Mouse (Mus musculus) heart, embryonic 10.5 days (tissue): ENCODE results near the gene Gdpd4. TPM values are rescaled to one million over a fixed set of nuclear protein-coding genes. Genes with fewer than 3 reads are reported as not detected.

Source experiments
- DNase-seq: peaks from one replicate; pipeline ENCODE4 v3.0.0-alpha.2; 2017; ENCODE audit warnings: low spot score
- H3K27ac ChIP-seq: fragments of 300-500 bp; sonication (generic); 2 replicates; pipeline ENCODE4 v1.5.1; 2016; ENCODE audit warnings: mild to moderate bottlenecking
- H3K27me3 ChIP-seq: fragments of 300-500 bp; sonication (generic); 2 replicates; pipeline ENCODE4 v1.6.1; 2016; ENCODE audit warnings: mild to moderate bottlenecking; ENCODE audit not compliant: poor library complexity, insufficient read depth, severe bottlenecking
- H3K36me3 ChIP-seq: fragments of 300-500 bp; sonication (generic); 2 replicates; pipeline ENCODE4 v1.6.1; 2016; ENCODE audit warnings: mild to moderate bottlenecking, moderate library complexity
- H3K4me1 ChIP-seq: fragments of 300-500 bp; sonication (generic); 2 replicates; pipeline ENCODE4 v1.6.1; 2016; ENCODE audit warnings: mild to moderate bottlenecking
- H3K4me3 ChIP-seq: fragments of 300-500 bp; sonication (generic); 2 replicates; pipeline ENCODE4 v1.5.1; 2016; ENCODE audit warnings: mild to moderate bottlenecking, moderate library complexity
- H3K9me3 ChIP-seq: fragments of 300-500 bp; sonication (generic); 2 replicates; pipeline ENCODE4 v1.6.1; 2016; ENCODE audit warnings: mild to moderate bottlenecking, moderate library complexity
- WGBS: fragments of 180-500 bp; shearing (Covaris S2); methylation state at CpG from one replicate; pipeline ENCODE4 v1.1.7; 2016; 5-methylcytosine and 5-hydroxymethylcytosine counted together
- polyA plus RNA-seq: library from polyadenylated mRNA; unstranded; fragments of >200 nt; fragmentation: Nextera tagmentation; extraction: Ambion mirVana; gene quantifications from 2 replicates; pipeline ENCODE4 v1.2.1, GENCODE M21; 2016

The Gdpd4 gene
- polyA plus RNA-seq, result 0.06 TPM in 1 of 2 replicates, not detected in the other

- 77% methylated on average over 12 of the region's 12 CpGs for WGBS
Measured at GRCm38 (mm10) chr7:97919742-97920141, at the start of gene Gdpd4. Gene Gdpd4 (plus strand): TSS chr7:97919955.

GRCm38 (mm10) chr7:97872396-97872795 lies 47.4 kb upstream of the Gdpd4 start:
- 92% methylated on average over 4 of the region's 4 CpGs for WGBS
- Histone ChIP-seq H3K4me1 (no peaks in the 10 kb centered on the region), H3K27me3 (no peaks in the 10 kb centered on the region), H3K4me3 (no peak overlapping the region), H3K27ac (no peak overlapping the region), H3K9me3 (no peaks in the 10 kb centered on the region), H3K36me3 (0 out of 2 replicates have a peak, but pooled peaks cover 2% of the 10 kb centered on the region)
- DNase-seq, result no peak

More at GRCm38 (mm10) chr7:97919742-97920141, at the start of gene Gdpd4:
- Histone ChIP-seq H3K27me3 (no peaks in the 10 kb centered on the region), H3K27ac (no peak within 1 kb of the TSS), H3K36me3 (no peaks in the 10 kb centered on the region), H3K4me1 (no peaks in the 10 kb centered on the region), H3K4me3 (no peak within 1 kb of the TSS), H3K9me3 (no peaks in the 10 kb centered on the region)
- no peak for DNase-seq

- no peaks in the 10 kb centered on the region for H3K4me1 ChIP-seq
- H3K4me3 ChIP-seq, result no peak overlapping the region
- no peak for DNase-seq
- H3K27me3 ChIP-seq, result no peaks in the 10 kb centered on the region
- H3K9me3 ChIP-seq, result no peaks in the 10 kb centered on the region
- H3K27ac ChIP-seq, result no peak overlapping the region
- H3K36me3 ChIP-seq, result 0 out of 2 replicates have a peak, but pooled peaks cover 2% of the 10 kb centered on the region
Measured at GRCm38 (mm10) chr7:97873317-97873716, 46.4 kb upstream of the Gdpd4 start.

GRCm38 (mm10) chr7:97877846-97878538 lies 41.8 kb upstream of the Gdpd4 start:
- H3K27ac ChIP-seq, result no peak overlapping the region
- no peaks in the 10 kb centered on the region for H3K36me3 ChIP-seq
- H3K4me3 ChIP-seq, result no peak overlapping the region
- 83% methylated on average over 7 of the region's 7 CpGs for WGBS
- H3K4me1 ChIP-seq, result no peaks in the 10 kb centered on the region
- no peaks in the 10 kb centered on the region for H3K9me3 ChIP-seq
- DNase-seq, result no peak
- no peaks in the 10 kb centered on the region for H3K27me3 ChIP-seq

GRCm38 (mm10) chr7:97911646-97912045 lies 8.1 kb upstream of the Gdpd4 start:
- Histone ChIP-seq H3K4me3 (no peak overlapping the region), H3K9me3 (no peaks in the 10 kb centered on the region), H3K36me3 (no peaks in the 10 kb centered on the region), H3K27me3 (no peaks in the 10 kb centered on the region), H3K27ac (no peak overlapping the region), H3K4me1 (no peaks in the 10 kb centered on the region; the same call in 1 of the 2 replicates)
- no peak for DNase-seq
- 49% methylated on average over 3 of the region's 3 CpGs for WGBS

- Histone ChIP-seq H3K4me1 (no peaks in the 10 kb centered on the region; the same call in 1 of the 2 replicates), H3K27ac (no peak overlapping the region), H3K4me3 (no peak overlapping the region), H3K27me3 (no peaks in the 10 kb centered on the region), H3K9me3 (no peaks in the 10 kb centered on the region), H3K36me3 (no peaks in the 10 kb centered on the region)
- no peak for DNase-seq
- WGBS, result 68% methylated on average over 2 of the region's 2 CpGs
Measured at GRCm38 (mm10) chr7:97914833-97915516, 4.8 kb upstream of the Gdpd4 start.

GRCm38 (mm10) chr7:97925819-97926218 lies 6.1 kb downstream of the Gdpd4 start:
- Histone ChIP-seq H3K9me3 (no peaks in the 10 kb centered on the region), H3K36me3 (no peaks in the 10 kb centered on the region), H3K4me3 (no peak overlapping the region), H3K4me1 (no peaks in the 10 kb centered on the region), H3K27ac (no peak overlapping the region), H3K27me3 (no peaks in the 10 kb centered on the region)
- no peak for DNase-seq
- 67% methylated on average over 1 of the region's 1 CpGs for WGBS

- H3K36me3 ChIP-seq, result no peaks in the 10 kb centered on the region
- H3K9me3 ChIP-seq, result no peaks in the 10 kb centered on the region
- H3K4me1 ChIP-seq, result no peaks in the 10 kb centered on the region
- WGBS, result 89% methylated on average over 5 of the region's 5 CpGs
- no peak for DNase-seq
- no peaks in the 10 kb centered on the region for H3K27me3 ChIP-seq
- no peak overlapping the region for H3K27ac ChIP-seq
- H3K4me3 ChIP-seq, result no peak overlapping the region
Measured at GRCm38 (mm10) chr7:97926978-97927377, 7.2 kb downstream of the Gdpd4 start.

- no peaks in the 10 kb centered on the region for H3K4me1 ChIP-seq
- H3K9me3 ChIP-seq, result no peaks in the 10 kb centered on the region
- no peak for DNase-seq
- no peak overlapping the region for H3K27ac ChIP-seq
- WGBS, result 85% methylated on average over 1 of the region's 1 CpGs
- H3K36me3 ChIP-seq, result no peaks in the 10 kb centered on the region
- no peak overlapping the region for H3K4me3 ChIP-seq
- no peaks in the 10 kb centered on the region for H3K27me3 ChIP-seq
Measured at GRCm38 (mm10) chr7:97944485-97944884, 24.7 kb downstream of the Gdpd4 start.

GRCm38 (mm10) chr7:97972486-97972885 lies 52.7 kb downstream of the Gdpd4 start:
- Histone ChIP-seq H3K4me3 (no peak overlapping the region), H3K27ac (no peak overlapping the region), H3K9me3 (no peaks in the 10 kb centered on the region), H3K36me3 (no peaks in the 10 kb centered on the region), H3K4me1 (no peaks in the 10 kb centered on the region), H3K27me3 (no peaks in the 10 kb centered on the region)
- 36% methylated on average over 4 of the region's 4 CpGs for WGBS
- DNase-seq, result no peak

GRCm38 (mm10) chr7:97977463-97977862 lies 57.7 kb downstream of the Gdpd4 start:
- Histone ChIP-seq H3K27ac (no peak overlapping the region), H3K4me1 (no peaks in the 10 kb centered on the region), H3K36me3 (no peaks in the 10 kb centered on the region), H3K9me3 (no peaks in the 10 kb centered on the region), H3K4me3 (no peak overlapping the region), H3K27me3 (no peaks in the 10 kb centered on the region)
- WGBS, result 11% methylated on average over 1 of the region's 1 CpGs
- DNase-seq, result no peak

- no peaks in the 10 kb centered on the region for H3K9me3 ChIP-seq
- no peak overlapping the region for H3K27ac ChIP-seq
- 46% methylated on average over 13 of the region's 13 CpGs for WGBS
- no peak overlapping the region for H3K4me3 ChIP-seq
- H3K4me1 ChIP-seq, result no peaks in the 10 kb centered on the region
- DNase-seq, result peak; percentile 81
- no peaks in the 10 kb centered on the region for H3K27me3 ChIP-seq
- H3K36me3 ChIP-seq, result no peaks in the 10 kb centered on the region
Measured at GRCm38 (mm10) chr7:97984108-97984834, 64.5 kb downstream of the Gdpd4 start.

- H3K4me1 ChIP-seq, result no peaks in the 10 kb centered on the region
- DNase-seq, result no peak
- H3K9me3 ChIP-seq, result no peaks in the 10 kb centered on the region
- no peak overlapping the region for H3K27ac ChIP-seq
- 77% methylated on average over 7 of the region's 7 CpGs for WGBS
- H3K36me3 ChIP-seq, result no peaks in the 10 kb centered on the region
- no peaks in the 10 kb centered on the region for H3K27me3 ChIP-seq
- H3K4me3 ChIP-seq, result no peak overlapping the region
Measured at GRCm38 (mm10) chr7:98002617-98003016, 82.9 kb downstream of the Gdpd4 start.
